Mouse (Mus musculus): ENCODE results near the gene Sephs2. TPM values are rescaled to one million over a fixed set of nuclear protein-coding genes. Genes with fewer than 3 reads are reported as not detected.
A peak's percentile ranks its signal among the peaks of the same experiment; 100 is the strongest.

The Sephs2 gene
- polyA plus RNA-seq, 1 experiment: 64.7 TPM

DNA sequence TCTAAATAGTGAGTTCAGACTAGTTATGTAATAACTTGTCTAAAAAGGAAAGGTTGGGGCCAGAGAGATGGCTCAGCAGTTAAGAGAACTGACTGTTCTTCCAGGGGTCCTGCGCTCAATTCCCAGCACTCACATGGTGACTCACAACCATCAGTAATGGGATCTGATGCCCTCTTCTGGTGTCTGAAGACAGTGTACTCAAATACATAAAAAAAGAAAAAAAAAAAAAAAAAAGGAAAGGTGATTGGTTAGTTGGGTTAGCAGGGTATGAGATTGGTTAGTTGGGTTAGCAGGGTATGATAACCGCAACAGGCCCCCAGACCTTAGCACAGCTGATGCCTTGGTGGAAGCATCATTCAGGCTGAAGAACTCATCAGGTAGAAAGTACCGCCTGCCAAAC is 10.3 kb downstream of the Sephs2 start:
- Histone ChIP-seq H3K27ac (ENCODE audit: control insufficient read depth, insufficient read depth, low read depth, low read length, poor library complexity) (no peak overlapping the region), H3K4me1 (ENCODE audit: control insufficient read depth, insufficient read depth, low read length) (no peaks in the 10 kb centered on the region; the same call in 1 of the 2 replicates), H3K4me3 (replicated peaks; ENCODE audit: control insufficient read depth, low read depth, low read length) (no peak overlapping the region)
- WGBS: 94% methylated on average over 3 of the region's 3 CpGs
- TF ChIP-seq CTCF (IDR thresholded peaks at IDR 0.05; ENCODE audit: control insufficient read depth, insufficient read depth, low read length) (no peak), POLR2A (IDR thresholded peaks at IDR 0.05; ENCODE audit: borderline replicate concordance, control insufficient read depth, low read depth, low read length) (no peak)

DNA sequence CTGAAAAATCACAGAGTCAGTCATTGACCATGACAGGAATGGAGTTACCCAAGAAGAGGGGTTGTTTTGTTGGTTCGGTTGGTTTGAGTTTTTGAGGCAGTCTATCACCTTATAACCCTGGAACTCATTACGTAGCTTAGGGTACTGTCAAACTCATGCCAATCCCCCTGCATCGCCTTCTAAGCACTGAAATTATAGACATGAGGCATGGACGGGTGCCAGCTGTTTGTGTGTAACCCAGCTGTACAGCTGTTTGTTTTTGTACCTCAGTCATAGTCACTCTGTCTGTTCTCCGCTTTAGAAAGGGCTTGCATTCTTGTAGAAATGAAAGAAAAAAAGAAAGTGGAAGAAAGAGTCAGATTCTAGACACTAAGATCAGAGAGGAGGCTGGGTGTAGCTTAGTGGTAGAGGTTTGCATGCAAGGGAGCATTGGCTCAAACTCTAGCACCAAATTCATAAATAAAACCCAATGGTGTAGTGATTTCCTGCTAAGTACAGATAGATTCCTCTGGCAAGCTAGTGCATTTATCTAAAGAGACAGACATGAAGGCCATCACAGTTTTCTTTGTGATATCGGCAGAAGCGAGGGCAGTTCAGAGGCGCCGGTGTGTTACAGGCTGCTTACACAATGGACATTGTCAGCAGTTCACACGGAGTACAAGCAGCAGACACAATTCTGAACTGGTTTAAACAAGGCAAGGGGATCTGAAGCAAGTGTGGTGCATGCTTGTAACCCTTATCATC is 11.5 kb downstream of the Sephs2 start:
- Histone ChIP-seq H3K4me3 (replicated peaks; ENCODE audit: control insufficient read depth, low read depth, low read length) (no peak overlapping the region), H3K27ac (ENCODE audit: control insufficient read depth, insufficient read depth, low read depth, low read length, poor library complexity) (no peak overlapping the region), H3K4me1 (ENCODE audit: control insufficient read depth, insufficient read depth, low read length) (peaks cover 3% of the 10 kb centered on the region)
- TF ChIP-seq CTCF (IDR thresholded peaks at IDR 0.05; ENCODE audit: control insufficient read depth, insufficient read depth, low read length) (no peak), POLR2A (IDR thresholded peaks at IDR 0.05; ENCODE audit: borderline replicate concordance, control insufficient read depth, low read depth, low read length) (no peak)
- WGBS: 68% methylated on average over 10 of the region's 10 CpGs

GRCm38 (mm10) chr7:127260309-127261111 is 13.3 kb downstream of the Sephs2 start, which contains the start of gene Dctpp1:
TSS of gene Dctpp1 (minus strand) at chr7:127260709.
- H3K27ac ChIP-seq (ENCODE audit: control insufficient read depth, insufficient read depth, low read depth, low read length, poor library complexity): peak within 1 kb of the TSS; percentile 40
- under 1% methylated on average over 50 of the region's 50 CpGs for WGBS
- H3K4me1 ChIP-seq (ENCODE audit: control insufficient read depth, insufficient read depth, low read length): peaks cover 3% of the 10 kb centered on the region
- peak within 1 kb of the TSS; percentile 94 for H3K4me3 ChIP-seq (replicated peaks; ENCODE audit: control insufficient read depth, low read depth, low read length)
- peak; percentile 92 for TF ChIP-seq CTCF (IDR thresholded peaks at IDR 0.05; ENCODE audit: control insufficient read depth, insufficient read depth, low read length)
- peak; percentile 90 for TF ChIP-seq POLR2A (IDR thresholded peaks at IDR 0.05; ENCODE audit: borderline replicate concordance, control insufficient read depth, low read depth, low read length)

- Histone ChIP-seq H3K27ac (ENCODE audit: control insufficient read depth, insufficient read depth, low read depth, low read length, poor library complexity) (no peak overlapping the region), H3K4me1 (ENCODE audit: control insufficient read depth, insufficient read depth, low read length) (peaks cover 8% of the 10 kb centered on the region), H3K4me3 (replicated peaks; ENCODE audit: control insufficient read depth, low read depth, low read length) (no peak overlapping the region)
- no peak for TF ChIP-seq POLR2A (IDR thresholded peaks at IDR 0.05; ENCODE audit: borderline replicate concordance, control insufficient read depth, low read depth, low read length)
- no peak for TF ChIP-seq CTCF (IDR thresholded peaks at IDR 0.05; ENCODE audit: control insufficient read depth, insufficient read depth, low read length)
- 66% methylated on average over 8 of the region's 8 CpGs for WGBS
These were observed 14.5 kb downstream of the Sephs2 start for GRCm38 (mm10) chr7:127259186-127259905.

DNA sequence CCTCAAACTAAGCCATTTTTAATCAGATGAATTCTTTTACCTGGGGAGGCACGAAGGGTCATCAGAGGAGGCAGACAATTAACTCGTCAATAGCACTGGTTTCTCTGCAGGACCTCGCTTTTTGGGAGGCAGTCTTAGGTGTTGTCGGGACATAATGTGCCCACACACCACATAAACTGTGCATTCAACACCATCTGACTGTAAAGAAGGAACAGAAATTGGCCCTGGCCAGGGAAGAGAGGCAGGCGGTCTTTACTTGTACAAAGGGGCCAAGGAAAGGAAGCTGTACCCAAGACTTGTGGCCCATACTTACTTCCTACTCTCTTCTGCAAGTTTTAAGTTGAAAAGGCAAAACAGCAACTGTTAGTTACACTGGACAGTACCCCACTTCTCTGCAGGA is 17.3 kb downstream of the Sephs2 start:
- Histone ChIP-seq H3K4me3 (replicated peaks; ENCODE audit: control insufficient read depth, low read depth, low read length) (no peak overlapping the region), H3K4me1 (ENCODE audit: control insufficient read depth, insufficient read depth, low read length) (peaks cover 8% of the 10 kb centered on the region), H3K27ac (ENCODE audit: control insufficient read depth, insufficient read depth, low read depth, low read length, poor library complexity) (no peak overlapping the region)
- no peak for TF ChIP-seq CTCF (IDR thresholded peaks at IDR 0.05; ENCODE audit: control insufficient read depth, insufficient read depth, low read length)
- TF ChIP-seq POLR2A (IDR thresholded peaks at IDR 0.05; ENCODE audit: borderline replicate concordance, control insufficient read depth, low read depth, low read length): no peak
- WGBS: 55% methylated on average over 5 of the region's 5 CpGs

DNA sequence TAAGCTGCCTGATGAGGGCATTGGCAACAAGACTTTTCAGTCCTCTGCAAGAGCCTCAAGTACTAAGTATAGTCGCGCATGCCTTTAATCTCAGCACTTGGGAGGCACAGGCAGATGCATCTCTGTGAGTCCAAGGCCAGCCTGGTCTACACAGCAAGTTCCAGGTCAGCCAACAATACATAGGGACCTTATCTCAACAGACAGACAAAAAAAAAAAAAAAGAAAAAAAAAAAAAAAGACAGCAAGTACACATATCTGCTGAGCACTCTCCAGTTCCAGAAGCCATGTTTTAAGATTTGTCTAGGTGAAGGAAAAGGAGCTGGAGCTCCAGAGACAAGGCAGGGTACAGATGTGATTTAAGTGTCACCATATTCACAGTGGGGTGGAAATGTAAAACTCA is 17.9 kb downstream of the Sephs2 start:
- H3K27ac ChIP-seq (ENCODE audit: control insufficient read depth, insufficient read depth, low read depth, low read length, poor library complexity): no peak overlapping the region

DNA sequence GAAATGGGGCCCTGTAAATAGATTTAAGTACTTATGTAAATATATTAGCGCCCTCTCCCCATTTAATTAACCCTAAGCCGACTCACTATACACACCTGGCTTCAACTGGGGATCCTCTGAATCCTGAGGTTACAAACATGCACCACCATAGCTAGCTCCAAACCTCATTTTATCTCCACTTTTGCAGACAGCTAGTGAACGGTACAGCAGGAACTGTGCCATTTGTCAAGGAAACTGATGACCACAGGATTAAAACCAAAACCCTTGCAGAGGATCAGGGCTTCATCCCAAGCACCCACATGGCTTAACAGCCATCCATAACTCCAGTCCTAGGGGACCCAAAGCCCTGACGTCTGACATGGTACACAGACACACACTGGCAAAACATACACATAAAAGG is 18.8 kb downstream of the Sephs2 start:
- peak overlapping the region; percentile 98; the same call in 1 of the 2 replicates for H3K27ac ChIP-seq (ENCODE audit: control insufficient read depth, insufficient read depth, low read depth, low read length, poor library complexity)
- H3K4me3 ChIP-seq (replicated peaks; ENCODE audit: control insufficient read depth, low read depth, low read length): no peak overlapping the region
- 13% methylated on average over 4 of the region's 4 CpGs for WGBS
- TF ChIP-seq CTCF (IDR thresholded peaks at IDR 0.05; ENCODE audit: control insufficient read depth, insufficient read depth, low read length) (no peak), POLR2A (IDR thresholded peaks at IDR 0.05; ENCODE audit: borderline replicate concordance, control insufficient read depth, low read depth, low read length) (no peak)
- H3K4me1 ChIP-seq (ENCODE audit: control insufficient read depth, insufficient read depth, low read length): peaks cover 8% of the 10 kb centered on the region

More for the DNA sequence above, 17.9 kb downstream of the Sephs2 start:
- Histone ChIP-seq H3K4me1 (ENCODE audit: control insufficient read depth, insufficient read depth, low read length) (peaks cover 8% of the 10 kb centered on the region), H3K4me3 (replicated peaks; ENCODE audit: control insufficient read depth, low read depth, low read length) (no peak overlapping the region)
- WGBS: 56% methylated on average over 2 of the region's 2 CpGs
- TF ChIP-seq CTCF (IDR thresholded peaks at IDR 0.05; ENCODE audit: control insufficient read depth, insufficient read depth, low read length): no peak
- TF ChIP-seq POLR2A (IDR thresholded peaks at IDR 0.05; ENCODE audit: borderline replicate concordance, control insufficient read depth, low read depth, low read length): no peak

Measured in bone marrow, adult 2 months (tissue).